Mouse (Mus musculus) forebrain, embryonic 16.5 days (tissue): Measurements from ENCODE around the gene Zc3h12a. TPM values are rescaled to one million over a fixed set of nuclear protein-coding genes. Genes with fewer than 3 reads are reported as not detected.

Experiments
- ATAC-seq: fragments of 200-750 bp; cut with Nextera tagmentation; 2 replicates; pipeline ENCODE4 v1.8.0; 2017; ENCODE audit warnings: mild to moderate bottlenecking, moderate library complexity
- H3K27ac ChIP-seq: fragments of 300-500 bp; sonication (generic); 2 replicates; pipeline ENCODE4 v1.5.1; 2014; ENCODE audit warnings: low read length, control low read depth
- H3K27me3 ChIP-seq: fragments of 300-500 bp; sonication (generic); replicated peaks from 2 replicates; pipeline ENCODE4 v1.6.1; 2014; ENCODE audit warnings: low read length; ENCODE audit not compliant: control insufficient read depth, insufficient read depth
- H3K36me3 ChIP-seq: fragments of 300-500 bp; sonication (generic); 2 replicates; pipeline ENCODE4 v1.6.1; 2014; ENCODE audit not compliant: control insufficient read depth, insufficient read depth
- H3K4me1 ChIP-seq: fragments of 300-500 bp; sonication (generic); replicated peaks from 2 replicates; pipeline ENCODE4 v1.6.1; 2014; ENCODE audit warnings: low read length; ENCODE audit not compliant: control insufficient read depth, insufficient read depth
- H3K4me2 ChIP-seq: fragments of 300-500 bp; sonication (generic); 2 replicates; pipeline ENCODE4 v1.6.1; 2014; ENCODE audit warnings: mild to moderate bottlenecking, low read length, control low read depth
- H3K4me3 ChIP-seq: fragments of 300-500 bp; sonication (generic); replicated peaks from 2 replicates; pipeline ENCODE4 v1.5.1; 2014; ENCODE audit warnings: mild to moderate bottlenecking, low read length, control low read depth
- H3K9ac ChIP-seq: fragments of 300-500 bp; sonication (generic); replicated peaks from 2 replicates; pipeline ENCODE4 v1.6.1; 2014; ENCODE audit warnings: low read depth, low read length, control low read depth
- H3K9me3 ChIP-seq: fragments of 300-500 bp; sonication (generic); 2 replicates; pipeline ENCODE4 v1.6.1; 2016; ENCODE audit warnings: low read length; ENCODE audit not compliant: control insufficient read depth
- WGBS: fragments of 180-500 bp; shearing (Covaris S2); extraction: QIAGEN DNeasy Blood & Tissue Kit; methylation state at CpG from one replicate; pipeline ENCODE4 v1.1.7; 2014; 5-methylcytosine and 5-hydroxymethylcytosine counted together
- polyA plus RNA-seq: library from polyadenylated mRNA; unstranded; fragments of >200 nt; fragmentation: Nextera tagmentation; extraction: Ambion mirVana; gene quantifications from 2 replicates; pipeline ENCODE4 v1.2.1, GENCODE M21; 2015

Zc3h12a gene
- polyA plus RNA-seq, 1 experiment from 2014 or later: 0.13 TPM

- no peak overlapping the region for H3K27ac ChIP-seq
- 72% methylated on average over 5 of the region's 5 CpGs for WGBS
- no peak overlapping the region for H3K9ac ChIP-seq
- no peak for ATAC-seq
- no peaks in the 10 kb centered on the region for H3K27me3 ChIP-seq
- H3K9me3 ChIP-seq: no peaks in the 10 kb centered on the region
- H3K4me1 ChIP-seq: no peaks in the 10 kb centered on the region
- H3K4me3 ChIP-seq: no peak overlapping the region
- H3K36me3 ChIP-seq: no peaks in the 10 kb centered on the region
- H3K4me2 ChIP-seq: no peak overlapping the region
Measured at GRCm38 (mm10) chr4:125134631-125135030, 7.0 kb upstream of the Zc3h12a start.

DNA sequence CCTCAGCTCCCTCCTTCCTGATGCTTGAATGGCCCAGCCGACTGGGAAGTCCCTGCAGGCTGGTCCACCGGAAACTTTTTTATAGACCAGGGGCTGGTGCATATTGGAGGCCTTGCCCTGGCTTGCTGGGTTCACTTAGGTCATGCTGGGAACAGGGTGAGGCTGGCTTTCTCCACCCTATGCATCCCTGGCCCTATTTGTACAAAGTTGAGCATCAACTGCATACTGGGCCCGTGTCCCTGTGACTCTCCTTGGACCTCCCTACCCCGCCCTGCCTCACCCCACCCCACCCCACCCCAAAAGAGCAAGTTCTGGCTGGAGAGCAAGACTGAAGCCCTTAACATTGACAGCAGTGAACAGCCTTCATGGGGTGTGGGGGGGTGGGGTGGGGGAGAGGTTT is 6.6 kb upstream of the Zc3h12a start:
- H3K9me3 ChIP-seq: no peaks in the 10 kb centered on the region
- H3K4me1 ChIP-seq: no peaks in the 10 kb centered on the region
- no peak overlapping the region for H3K27ac ChIP-seq
- no peak overlapping the region for H3K4me2 ChIP-seq
- 88% methylated on average over 4 of the region's 4 CpGs for WGBS
- ATAC-seq: no peak
- no peak overlapping the region for H3K4me3 ChIP-seq
- H3K36me3 ChIP-seq: no peaks in the 10 kb centered on the region
- H3K9ac ChIP-seq: no peak overlapping the region
- no peaks in the 10 kb centered on the region for H3K27me3 ChIP-seq

GRCm38 (mm10) chr4:125132394-125132793 is 4.8 kb upstream of the Zc3h12a start:
- peaks cover 6% of the 10 kb centered on the region for H3K4me1 ChIP-seq
- H3K27me3 ChIP-seq: peaks cover 8% of the 10 kb centered on the region
- H3K36me3 ChIP-seq: no peaks in the 10 kb centered on the region
- H3K4me2 ChIP-seq: no peak overlapping the region
- 21% methylated on average over 5 of the region's 5 CpGs for WGBS
- no peak overlapping the region for H3K27ac ChIP-seq
- no peak overlapping the region for H3K4me3 ChIP-seq
- no peaks in the 10 kb centered on the region for H3K9me3 ChIP-seq
- H3K9ac ChIP-seq: no peak overlapping the region
- ATAC-seq: no peak

GRCm38 (mm10) chr4:125131493-125131892 is 3.9 kb upstream of the Zc3h12a start:
- Histone ChIP-seq H3K4me2 (no peak overlapping the region), H3K4me1 (peaks cover 12% of the 10 kb centered on the region), H3K36me3 (no peaks in the 10 kb centered on the region), H3K27ac (no peak overlapping the region), H3K27me3 (peaks cover 12% of the 10 kb centered on the region), H3K9ac (no peak overlapping the region), H3K9me3 (no peaks in the 10 kb centered on the region), H3K4me3 (no peak overlapping the region)
- no peak for ATAC-seq
- WGBS: 84% methylated on average over 4 of the region's 4 CpGs

DNA sequence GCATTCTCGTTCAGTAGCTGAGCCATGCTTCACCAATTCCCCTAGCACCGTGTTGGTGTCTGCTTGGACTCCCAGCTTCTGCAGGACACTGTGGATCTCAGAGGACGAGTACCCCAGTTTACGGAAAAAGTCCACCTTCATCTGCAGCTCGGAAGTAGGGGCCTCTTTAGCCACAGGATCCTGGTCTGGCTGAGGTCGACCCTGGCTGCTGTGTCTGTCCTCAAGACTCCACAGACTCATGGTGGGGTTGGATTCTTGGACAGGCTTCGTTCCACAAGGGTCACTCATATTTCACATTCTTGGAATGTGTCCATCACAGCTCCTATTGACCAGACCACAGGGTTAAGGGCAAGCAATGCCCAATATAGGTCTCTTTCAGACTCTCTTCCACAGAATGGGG is 879 bp downstream of the Zc3h12a start:
- H3K9ac ChIP-seq: no peak overlapping the region
- peak overlapping the region; percentile 96 for H3K4me2 ChIP-seq
- no peaks in the 10 kb centered on the region for H3K9me3 ChIP-seq
- no peak for ATAC-seq
- H3K27ac ChIP-seq: no peak overlapping the region
- H3K36me3 ChIP-seq: no peaks in the 10 kb centered on the region
- H3K27me3 ChIP-seq: peaks cover 16% of the 10 kb centered on the region
- peaks cover 12% of the 10 kb centered on the region for H3K4me1 ChIP-seq
- H3K4me3 ChIP-seq: no peak overlapping the region
- WGBS: 79% methylated on average over 7 of the region's 7 CpGs

DNA sequence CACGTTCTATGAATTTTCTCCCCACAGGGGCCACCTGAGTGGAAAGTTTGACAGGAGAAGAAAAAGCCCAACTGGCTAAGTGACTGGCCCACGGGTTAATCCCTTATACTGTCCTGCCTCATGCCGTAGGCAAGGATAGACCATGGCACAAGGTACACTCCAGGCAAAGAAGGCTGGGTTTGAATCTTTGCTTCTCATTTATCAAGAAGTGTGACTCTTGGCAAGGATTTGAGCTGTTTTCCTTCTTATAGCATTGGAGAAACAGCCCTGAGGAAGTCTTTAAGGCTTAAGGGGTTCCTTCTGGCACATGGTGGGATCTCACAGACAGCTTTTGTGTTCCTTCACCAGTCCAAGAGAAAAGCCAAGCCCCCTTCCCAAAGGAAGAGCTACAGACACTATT is 1.5 kb downstream of the Zc3h12a start:
- ATAC-seq: no peak
- Histone ChIP-seq H3K4me2 (no peak overlapping the region), H3K27me3 (peaks cover 16% of the 10 kb centered on the region), H3K27ac (no peak overlapping the region), H3K9me3 (no peaks in the 10 kb centered on the region), H3K4me1 (peaks cover 12% of the 10 kb centered on the region), H3K9ac (no peak overlapping the region), H3K36me3 (no peaks in the 10 kb centered on the region), H3K4me3 (no peak overlapping the region)
- WGBS: 89% methylated on average over 3 of the region's 3 CpGs

DNA sequence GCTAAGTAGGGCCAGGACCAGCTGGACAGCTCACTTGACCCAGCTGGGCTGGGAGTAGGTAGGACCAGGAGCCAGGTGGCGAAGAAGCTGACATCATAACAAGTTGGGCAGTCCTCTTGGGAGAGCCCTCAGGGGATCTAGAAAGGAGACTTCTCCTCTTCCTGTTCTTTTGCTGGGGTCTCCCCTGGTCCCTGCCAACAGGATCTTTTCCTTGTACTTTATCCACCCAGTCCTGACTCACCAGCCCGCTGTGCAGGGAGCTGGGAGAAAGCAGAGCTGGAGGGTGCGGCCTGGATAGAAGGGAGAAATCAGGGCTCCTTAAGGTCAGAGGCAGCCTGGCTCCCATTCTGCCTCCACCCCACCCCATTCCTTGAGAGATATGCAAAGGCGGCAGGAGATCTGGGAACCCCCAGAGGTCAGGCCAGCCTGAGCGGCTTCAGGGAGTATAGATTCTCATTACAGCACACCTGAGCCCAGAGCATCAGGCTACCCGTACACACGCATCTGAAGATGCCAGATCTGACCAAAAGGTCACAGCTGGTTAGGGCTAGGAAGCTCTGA is 2.2 kb downstream of the Zc3h12a start:
- Histone ChIP-seq H3K36me3 (no peaks in the 10 kb centered on the region), H3K27ac (no peak overlapping the region), H3K4me1 (peaks cover 12% of the 10 kb centered on the region), H3K4me3 (no peak overlapping the region), H3K27me3 (peaks cover 16% of the 10 kb centered on the region), H3K9me3 (no peaks in the 10 kb centered on the region), H3K9ac (no peak overlapping the region), H3K4me2 (no peak overlapping the region)
- 82% methylated on average over 7 of the region's 7 CpGs for WGBS
- no peak for ATAC-seq

DNA sequence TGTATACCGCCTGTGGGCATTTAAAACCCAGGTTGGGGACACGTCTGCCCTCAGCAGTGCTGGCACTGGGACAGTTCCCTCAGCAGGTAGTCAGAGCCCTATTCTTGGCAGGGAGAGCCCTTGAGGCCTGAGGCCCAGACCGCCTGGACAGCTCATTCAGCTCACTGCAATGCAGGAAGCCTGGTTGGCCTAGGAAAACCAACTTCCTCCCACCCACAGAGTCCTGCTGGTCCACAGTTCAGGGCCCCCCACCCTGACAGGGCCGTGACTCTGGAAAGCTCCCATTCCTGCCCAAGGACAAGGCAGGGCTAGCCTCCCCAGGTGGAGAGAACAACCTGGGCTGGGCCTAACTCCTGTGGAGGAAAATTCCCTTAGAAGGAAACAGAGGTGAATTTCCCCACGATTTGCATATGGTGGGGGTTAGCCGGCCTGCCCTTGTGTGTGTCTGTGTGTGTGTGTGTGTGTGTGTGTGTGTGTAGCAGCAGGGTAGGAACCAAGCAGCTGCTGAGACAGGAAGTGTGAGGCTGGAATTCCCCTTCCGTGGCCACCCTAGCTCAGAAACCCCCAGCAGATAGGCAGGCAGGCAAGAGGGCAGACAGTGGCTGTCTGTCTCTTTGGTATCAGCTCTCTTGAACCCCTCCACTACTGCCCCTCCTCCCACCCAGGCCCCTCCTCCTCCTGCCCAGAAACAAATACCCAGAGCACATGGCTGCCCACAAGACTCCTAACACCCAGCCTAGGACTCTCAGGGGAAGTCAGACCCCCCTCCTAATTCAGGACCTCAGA is 3.0 kb downstream of the Zc3h12a start:
- Histone ChIP-seq H3K9me3 (no peaks in the 10 kb centered on the region), H3K9ac (no peak overlapping the region), H3K4me2 (no peak overlapping the region), H3K27ac (no peak overlapping the region), H3K27me3 (peaks cover 16% of the 10 kb centered on the region), H3K4me3 (no peak overlapping the region), H3K36me3 (no peaks in the 10 kb centered on the region), H3K4me1 (peaks cover 12% of the 10 kb centered on the region)
- no peak for ATAC-seq
- WGBS: 45% methylated on average over 7 of the region's 7 CpGs

- Histone ChIP-seq H3K36me3 (no peaks in the 10 kb centered on the region), H3K4me1 (peaks cover 12% of the 10 kb centered on the region), H3K27me3 (peaks cover 13% of the 10 kb centered on the region), H3K9ac (no peak overlapping the region), H3K27ac (no peak overlapping the region), H3K4me2 (no peak overlapping the region), H3K9me3 (no peaks in the 10 kb centered on the region), H3K4me3 (no peak overlapping the region)
- no peak for ATAC-seq
- WGBS: 69% methylated on average over 7 of the region's 7 CpGs
Measured at GRCm38 (mm10) chr4:125123279-125123671, 4.4 kb downstream of the Zc3h12a start.
